Mouse (Mus musculus): Measurements from ENCODE around the gene Prkcd. TPM values are rescaled to one million over a fixed set of nuclear protein-coding genes. Genes with fewer than 3 reads are reported as not detected.

The Prkcd gene
- 103 TPM for polyA plus RNA-seq (2017; shearing (Covaris generic))

GRCm38 (mm10) chr14:30625856-30626726, at the start of gene Prkcd:
Prkcd (minus strand) TSS chr14:30626210.

GRCm38 (mm10) chr14:30653943-30654659, 28.1 kb upstream of the Prkcd start, which contains the start of gene Rft1:
Rft1 (plus strand) TSS chr14:30654360.

GRCm38 (mm10) chr14:30548131-30548720, 77.8 kb downstream of the Prkcd start, which contains the start of gene Tkt:
Tkt (plus strand) TSS chr14:30548359.

Other genes with a start within 250 kb of the Prkcd start
- 57.7 TPM for gene Dcp1a, start 146.7 kb downstream of the Prkcd start, polyA plus RNA-seq (2017; shearing (Covaris generic))
- gene Cacna1d, start 134.8 kb downstream of the Prkcd start, polyA plus RNA-seq (2017; shearing (Covaris generic)), result 1.1 TPM
- 233 TPM for gene Tkt, start 77.9 kb downstream of the Prkcd start, polyA plus RNA-seq (2017; shearing (Covaris generic))
- 14.9 TPM for gene Rft1, start 28.1 kb upstream of the Prkcd start, polyA plus RNA-seq (2017; shearing (Covaris generic))
- gene Sfmbt1, start 88.6 kb upstream of the Prkcd start, polyA plus RNA-seq (2017; shearing (Covaris generic)), result 10.8 TPM
- 20.1 TPM for gene Tmem110, start 199.4 kb upstream of the Prkcd start, polyA plus RNA-seq (2017; shearing (Covaris generic))

All from CD4-positive, CD25-positive, alpha-beta regulatory T cell (primary cell).